Mouse (Mus musculus) intestine, postnatal 0 days (tissue): ENCODE measurements at regions not wholly inside any gene's neighbourhood (a gene's known extent, or its start where the extent isn't known, plus 50 kb on each side); places are given as distances from the start of the nearest gene placed in this dataset.

Experiments
- ATAC-seq: fragments of 200-750 bp; cut with Nextera tagmentation; 2 replicates; pipeline ENCODE4 v1.8.0; 2017; ENCODE audit warnings: mild to moderate bottlenecking, moderate TSS enrichment, moderate library complexity
- H3K27ac ChIP-seq: fragments of 300-500 bp; sonication (generic); 2 replicates; pipeline ENCODE4 v1.5.1; 2014; ENCODE audit warnings: mild to moderate bottlenecking, low read depth, low read length, moderate library complexity
- H3K27me3 ChIP-seq: fragments of 300-500 bp; sonication (generic); replicated peaks from 2 replicates; pipeline ENCODE4 v1.6.1; 2014; ENCODE audit warnings: low read length, mixed read lengths; ENCODE audit not compliant: control insufficient read depth, insufficient read depth
- H3K36me3 ChIP-seq: fragments of 300-500 bp; sonication (generic); 2 replicates; pipeline ENCODE4 v1.6.1; 2014; ENCODE audit warnings: mild to moderate bottlenecking, moderate library complexity; ENCODE audit not compliant: control insufficient read depth, insufficient read depth
- H3K4me1 ChIP-seq: fragments of 300-500 bp; sonication (generic); replicated peaks from 2 replicates; pipeline ENCODE4 v1.6.1; 2014; ENCODE audit warnings: antibody characterized with exemption, low read length, mixed read lengths; ENCODE audit not compliant: control insufficient read depth, insufficient read depth
- H3K4me2 ChIP-seq: fragments of 300-500 bp; sonication (generic); replicated peaks from 2 replicates; pipeline ENCODE4 v1.6.1; 2014; ENCODE audit warnings: low read depth, mild to moderate bottlenecking, moderate library complexity
- H3K4me3 ChIP-seq: fragments of 300-500 bp; sonication (generic); 2 replicates; pipeline ENCODE4 v1.5.1; 2014; ENCODE audit warnings: low read depth, low read length
- H3K9ac ChIP-seq: fragments of 300-500 bp; sonication (generic); 2 replicates; pipeline ENCODE4 v1.6.1; 2014; ENCODE audit warnings: mild to moderate bottlenecking, low read depth, low read length
- H3K9me3 ChIP-seq: fragments of 300-500 bp; sonication (generic); 2 replicates; pipeline ENCODE4 v1.6.1; 2016; ENCODE audit warnings: mixed run types; ENCODE audit not compliant: control insufficient read depth
- CTCF ChIP-seq: sonication (generic); IDR thresholded peaks from 2 replicates; pipeline ENCODE4 v1.5.1; 2016; ENCODE audit warnings: low read depth, mild to moderate bottlenecking, control low read depth, antibody characterized with exemption, moderate library complexity
- WGBS: fragments of 180-500 bp; shearing (Covaris S2); extraction: QIAGEN DNeasy Blood & Tissue Kit; methylation state at CpG from one replicate; pipeline ENCODE4 v1.1.7; 2014; 5-methylcytosine and 5-hydroxymethylcytosine counted together

DNA sequence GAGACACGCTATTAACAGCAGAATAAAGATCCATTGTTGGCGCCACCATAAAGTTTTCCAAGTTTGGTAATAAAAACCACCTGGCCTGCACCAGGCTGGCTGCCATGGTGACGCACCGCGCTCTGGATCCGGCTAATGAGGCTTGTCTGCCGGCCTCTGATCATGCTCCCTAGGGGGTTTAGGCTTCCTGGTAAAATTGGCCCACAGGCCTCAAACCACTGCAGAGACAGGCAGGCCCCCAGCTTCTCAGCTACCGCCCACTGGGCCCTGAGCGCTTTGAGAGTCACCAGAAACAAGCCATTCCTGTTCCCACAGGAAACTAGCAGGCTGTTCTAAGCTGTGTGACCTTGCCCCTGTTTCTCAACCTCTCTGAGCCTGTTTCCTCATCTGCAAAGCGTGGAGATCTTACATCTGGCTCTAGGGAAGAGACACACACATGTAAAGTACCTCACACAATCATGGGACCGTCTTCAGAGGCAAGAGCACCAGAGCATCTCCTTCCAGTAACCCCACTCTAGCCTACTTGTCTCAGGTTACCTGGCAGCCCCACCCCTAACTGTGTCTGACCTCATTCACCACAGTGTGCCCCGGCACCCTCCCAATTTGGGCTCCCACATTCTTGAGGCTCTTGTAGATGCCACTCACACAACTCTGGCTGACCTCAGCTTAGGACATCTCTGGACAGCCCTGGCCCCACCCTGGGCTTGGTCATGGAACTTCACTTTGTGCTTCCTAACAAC, 246.5 kb downstream of the Tle3 start:
- no peaks in the 10 kb centered on the region for H3K9me3 ChIP-seq
- no peak overlapping the region for H3K4me3 ChIP-seq
- no peak overlapping the region for H3K9ac ChIP-seq
- H3K4me2 ChIP-seq = no peak overlapping the region
- no peak for TF ChIP-seq CTCF
- WGBS = 46% methylated on average over 12 of the region's 12 CpGs
- no peaks in the 10 kb centered on the region for H3K27me3 ChIP-seq
- 0 out of 2 replicates have a peak, but pooled peaks have one; percentile 32 for ATAC-seq
- no peak overlapping the region for H3K27ac ChIP-seq
- no peaks in the 10 kb centered on the region for H3K4me1 ChIP-seq
- H3K36me3 ChIP-seq = no peaks in the 10 kb centered on the region

DNA sequence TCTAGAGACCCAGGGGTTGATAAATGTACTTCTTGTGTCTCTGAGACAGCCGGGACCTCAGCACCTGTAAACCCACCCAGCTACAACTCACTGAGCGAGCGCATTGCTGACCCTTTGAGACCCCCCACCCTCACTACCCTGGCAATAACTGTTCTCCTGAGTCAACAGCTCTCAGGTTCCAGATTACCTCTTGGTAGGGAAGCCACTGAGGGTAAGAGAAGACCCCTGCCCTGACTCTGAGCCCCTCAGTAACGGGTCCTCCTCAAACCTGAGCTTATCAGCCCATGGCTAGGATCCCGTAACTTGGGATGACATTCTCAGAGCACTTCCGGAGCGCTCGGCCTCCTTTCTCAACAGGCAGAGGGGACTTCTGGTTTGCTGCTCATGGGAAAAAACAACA, 245.8 kb downstream of the Tle3 start:
- H3K36me3 ChIP-seq = no peaks in the 10 kb centered on the region
- TF ChIP-seq CTCF = no peak
- H3K4me3 ChIP-seq = no peak overlapping the region
- H3K9ac ChIP-seq = no peak overlapping the region
- WGBS = 78% methylated on average over 8 of the region's 8 CpGs
- H3K4me1 ChIP-seq = no peaks in the 10 kb centered on the region
- H3K27me3 ChIP-seq = no peaks in the 10 kb centered on the region
- ATAC-seq = no peak
- no peaks in the 10 kb centered on the region for H3K9me3 ChIP-seq
- no peak overlapping the region for H3K27ac ChIP-seq
- no peak overlapping the region for H3K4me2 ChIP-seq

DNA sequence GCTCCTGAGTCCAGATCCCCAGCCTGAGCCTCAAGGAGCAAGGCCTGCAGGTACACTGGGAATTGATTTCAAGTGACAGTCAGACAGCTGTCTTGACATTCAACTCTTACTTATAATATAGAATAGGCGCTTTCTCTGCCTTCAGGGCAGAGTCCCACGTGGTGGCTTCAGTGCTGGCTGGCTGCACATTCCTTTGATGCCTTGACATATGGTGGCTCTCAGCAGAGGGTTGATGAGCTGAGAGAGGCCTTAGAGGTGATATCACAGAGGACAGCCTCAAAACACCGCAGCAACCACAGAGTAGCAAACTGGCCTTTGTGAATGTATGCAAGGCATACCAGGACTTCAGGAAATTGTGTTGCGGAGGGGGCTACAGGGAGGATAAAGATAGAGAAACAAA, 243.4 kb downstream of the Tle3 start:
- H3K27ac ChIP-seq = no peak overlapping the region
- no peaks in the 10 kb centered on the region for H3K36me3 ChIP-seq
- H3K4me3 ChIP-seq = no peak overlapping the region
- 71% methylated on average over 4 of the region's 4 CpGs for WGBS
- no peak for ATAC-seq
- no peak for TF ChIP-seq CTCF
- H3K9ac ChIP-seq = no peak overlapping the region
- no peaks in the 10 kb centered on the region for H3K4me1 ChIP-seq
- no peaks in the 10 kb centered on the region for H3K9me3 ChIP-seq
- H3K4me2 ChIP-seq = no peak overlapping the region
- H3K27me3 ChIP-seq = no peaks in the 10 kb centered on the region

DNA sequence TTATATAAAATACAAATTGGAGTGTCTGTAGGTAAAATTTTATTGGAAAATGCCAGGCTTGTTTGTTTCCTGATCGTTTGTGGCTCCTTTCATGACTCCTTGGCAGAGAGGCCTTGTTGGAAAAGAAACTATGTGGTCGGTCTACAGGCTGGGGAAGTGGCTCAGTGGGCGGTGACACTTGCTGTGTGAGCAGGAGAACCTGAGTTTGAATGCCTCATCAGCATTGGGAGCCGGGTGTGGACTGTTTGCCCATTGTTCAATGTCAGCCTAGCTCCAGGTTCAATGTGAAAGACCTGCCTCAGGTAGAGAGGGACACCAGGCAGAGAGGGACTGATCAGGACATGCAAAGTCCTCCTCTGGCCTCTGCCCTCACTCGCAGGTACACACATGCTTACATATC, 235.4 kb downstream of the Tle3 start:
- no peaks in the 10 kb centered on the region for H3K9me3 ChIP-seq
- ATAC-seq = no peak
- TF ChIP-seq CTCF = no peak
- no peaks in the 10 kb centered on the region for H3K27me3 ChIP-seq
- WGBS = 70% methylated on average over 5 of the region's 5 CpGs
- H3K4me3 ChIP-seq = no peak overlapping the region
- no peak overlapping the region for H3K27ac ChIP-seq
- H3K4me1 ChIP-seq = no peaks in the 10 kb centered on the region
- no peaks in the 10 kb centered on the region for H3K36me3 ChIP-seq
- no peak overlapping the region for H3K4me2 ChIP-seq
- no peak overlapping the region for H3K9ac ChIP-seq

DNA sequence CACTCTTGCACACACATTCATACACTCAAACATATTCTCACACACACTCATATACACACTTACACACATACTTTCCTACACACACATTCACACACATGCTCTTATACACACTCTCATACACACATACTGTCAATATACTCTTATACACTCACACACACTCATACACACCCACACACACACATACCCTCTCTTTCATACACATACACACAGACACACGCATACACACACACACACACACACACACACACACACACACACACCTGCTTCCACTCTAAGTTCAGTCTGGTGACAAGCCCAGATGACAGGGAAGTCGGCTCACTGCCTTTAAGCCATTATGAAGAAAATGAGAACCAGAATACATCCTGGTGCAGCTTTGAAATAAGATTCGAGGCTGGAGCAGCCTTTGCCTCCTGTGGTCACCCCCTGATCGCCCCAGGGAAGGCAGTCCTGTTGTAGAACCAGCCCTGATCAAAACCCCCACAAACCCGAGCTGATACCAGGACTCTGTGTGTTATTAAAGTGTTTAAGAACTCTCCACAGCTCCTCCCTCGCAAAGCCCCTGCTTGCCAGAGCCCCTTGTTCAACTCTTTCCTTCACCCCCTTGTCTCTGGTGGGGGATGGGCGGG, 230.3 kb downstream of the Tle3 start:
- no peak for TF ChIP-seq CTCF

DNA sequence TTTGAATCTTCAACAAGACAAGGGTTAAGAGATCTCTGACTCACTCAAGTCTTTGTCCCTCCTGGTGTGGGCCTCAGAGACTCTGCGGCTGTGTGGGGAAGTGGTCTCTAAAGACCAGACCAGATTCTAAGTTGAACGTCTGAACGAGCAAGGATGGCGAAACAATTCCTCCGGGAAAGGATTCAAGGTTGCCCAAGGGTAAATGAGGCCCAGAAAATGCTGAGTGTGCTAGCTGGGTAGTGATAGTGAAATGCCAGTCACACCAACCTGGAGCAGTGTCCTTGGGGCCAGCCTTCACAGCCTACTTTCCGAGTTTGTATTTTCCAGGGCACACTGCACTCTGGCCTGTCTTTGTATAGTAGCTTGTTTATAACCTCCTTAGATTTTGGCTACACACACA, 229.7 kb downstream of the Tle3 start:
- no peak for ATAC-seq
- H3K9ac ChIP-seq = no peak overlapping the region
- H3K4me2 ChIP-seq = no peak overlapping the region
- 67% methylated on average over 6 of the region's 6 CpGs for WGBS
- no peaks in the 10 kb centered on the region for H3K9me3 ChIP-seq
- H3K36me3 ChIP-seq = no peaks in the 10 kb centered on the region
- H3K27ac ChIP-seq = no peak overlapping the region
- no peak for TF ChIP-seq CTCF
- H3K4me3 ChIP-seq = no peak overlapping the region
- H3K4me1 ChIP-seq = no peaks in the 10 kb centered on the region
- no peaks in the 10 kb centered on the region for H3K27me3 ChIP-seq

More for the DNA sequence above, 230.3 kb downstream of the Tle3 start:
- H3K9me3 ChIP-seq = no peaks in the 10 kb centered on the region
- H3K27ac ChIP-seq = no peak overlapping the region
- H3K9ac ChIP-seq = no peak overlapping the region
- no peak overlapping the region for H3K4me2 ChIP-seq
- no peak for ATAC-seq
- no peak overlapping the region for H3K4me3 ChIP-seq
- H3K36me3 ChIP-seq = no peaks in the 10 kb centered on the region
- 73% methylated on average over 7 of the region's 7 CpGs for whole genome bisulfite sequencing
- H3K27me3 ChIP-seq = no peaks in the 10 kb centered on the region
- no peaks in the 10 kb centered on the region for H3K4me1 ChIP-seq
